In the genomic region with DNA sequence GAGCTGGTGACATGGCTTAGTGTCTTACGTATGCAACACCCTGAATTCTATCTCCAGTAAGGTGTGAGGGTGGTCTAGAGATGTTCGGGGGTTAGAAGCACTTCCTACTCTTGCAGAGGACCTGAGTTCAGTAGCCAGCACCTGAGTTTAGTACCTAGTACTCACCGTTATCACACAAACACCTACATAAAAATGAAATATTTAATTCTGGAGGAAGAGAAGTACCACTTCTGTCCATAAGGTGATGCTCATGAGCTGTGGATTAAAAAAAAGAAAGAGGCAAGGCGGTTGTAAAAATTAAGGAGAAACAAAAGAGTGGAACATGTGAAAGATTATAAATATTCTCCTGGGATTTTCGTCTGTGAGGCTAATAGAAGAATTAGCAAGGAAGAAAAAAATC, we compare ENCODE assay signal across 1 mouse cellular context.
A peak's percentile ranks its signal among the peaks of the same experiment; 100 is the strongest.
TF ChIP-seq lines count a peak whose summit lies in the region.

No protein-coding gene starts in this region.

TF ChIP-seq in MEL, 35 proteins besides CTCF, POLR2A, EP300 and RAD21 (continued from another document):
- TF ChIP-seq ZC3H11A (IDR thresholded peaks at IDR 0.05; ENCODE audit: low read depth, low read length) = peak; percentile 62
- TF ChIP-seq MEF2A (IDR thresholded peaks at IDR 0.05; ENCODE audit: extremely low read depth, insufficient replicate concordance, low read depth, low read length, poor library complexity, severe bottlenecking) = no peak
- TF ChIP-seq MXI1 (IDR thresholded peaks at IDR 0.05; ENCODE audit: low read depth, low read length) = no peak
- TF ChIP-seq ETS1 (IDR thresholded peaks at IDR 0.05; ENCODE audit: low read depth, low read length) = no peak
- TF ChIP-seq SMC3 (IDR thresholded peaks at IDR 0.05; ENCODE audit: low read depth, low read length) = peak; percentile 73
- no peak for TF ChIP-seq ZKSCAN1 (IDR thresholded peaks at IDR 0.05; ENCODE audit: low read depth, low read length)
